In genomic region chr14:26662016-26662415, GRCm38 (mm10) we compare ENCODE assay signal across 20 mouse cellular contexts. TPM values are rescaled to one million over a fixed set of nuclear protein-coding genes. Genes with fewer than 3 reads are reported as not detected.
DNase-seq lines count a peak whose midpoint lies in the region; ATAC-seq and TF ChIP-seq lines count a peak whose summit lies in the region.
"Had no signal": no experiment of that assay in that cellular context is flagged by ENCODE, and none has a peak within 500 bp of the region (broad histone marks: within the 10 kb centered on the region; RNA-seq: fewer than 3 reads in every experiment).

No protein-coding gene starts in this region.

- no peaks in the 10 kb centered on the region for H3K9me3 ChIP-seq in liver, embryonic 12.5 days (replicated peaks)
- no peaks in the 10 kb centered on the region for H3K9me3 ChIP-seq in liver, postnatal 0 days (ENCODE audit: low read length)
- no peaks in the 10 kb centered on the region for H3K9me3 ChIP-seq in intestine, embryonic 16.5 days (ENCODE audit: control insufficient read depth, low read length)
- H3K9me3 ChIP-seq in liver, embryonic 15.5 days (replicated peaks), result no peaks in the 10 kb centered on the region
- H3K9me3 ChIP-seq: embryonic facial prominence, embryonic 10.5 days; forebrain, embryonic 13.5 days; heart, embryonic 10.5 days; heart, embryonic 15.5 days; hindbrain, embryonic 10.5 days had no signal

- H3K4me3 ChIP-seq in liver, embryonic 12.5 days, result no peak overlapping the region
- H3K4me3 ChIP-seq in liver, postnatal 0 days (ENCODE audit: low read depth, low read length), result no peak overlapping the region
- H3K4me3 ChIP-seq in intestine, embryonic 16.5 days (ENCODE audit: low read length), result no peak overlapping the region
- H3K4me3 ChIP-seq in liver, embryonic 15.5 days (replicated peaks), result no peak overlapping the region
- H3K4me3 ChIP-seq: embryonic facial prominence, embryonic 10.5 days; forebrain, embryonic 13.5 days; gastrocnemius, adult 2 months; heart, embryonic 10.5 days; heart, embryonic 15.5 days; hindbrain, embryonic 10.5 days had no signal

- no peak for ATAC-seq in liver, embryonic 12.5 days
- no peak for ATAC-seq in liver, postnatal 0 days
- peak; percentile 80 for ATAC-seq in intestine, embryonic 16.5 days
- no peak for ATAC-seq in liver, embryonic 15.5 days (ENCODE audit: insufficient read depth)
- no peak for ATAC-seq in megakaryocyte-erythroid progenitor cell, adult 5-6 weeks (replicated peaks; ENCODE audit: low FRiP score, low TSS enrichment, poor library complexity, severe bottlenecking)
- ATAC-seq: forebrain, embryonic 13.5 days; forebrain, postnatal 0 days had no signal

- no peak for DNase-seq in liver, postnatal 0 days
- no peak for DNase-seq in thymus, postnatal 10 days (ENCODE audit: low spot score in 2 of 2)
- DNase-seq: adrenal gland, adult 2 months; adrenal gland, postnatal 36 days; cerebellum, adult 2 months; cerebellum, postnatal 10 days; forebrain, postnatal 0 days; gastrocnemius, adult 2 months; gastrocnemius, postnatal 36 days; heart, adult 18-20 months had no signal

- peaks cover 71% of the 10 kb centered on the region for H3K36me3 ChIP-seq in liver, embryonic 12.5 days
- H3K36me3 ChIP-seq in liver, postnatal 0 days (replicated peaks; ENCODE audit: insufficient read depth, low read length), result peaks cover 38% of the 10 kb centered on the region
- peaks cover 2% of the 10 kb centered on the region; the same call in 1 of the 2 replicates for H3K36me3 ChIP-seq in intestine, embryonic 16.5 days (ENCODE audit: control insufficient read depth, insufficient read depth, low read length)
- H3K36me3 ChIP-seq in liver, embryonic 15.5 days (replicated peaks), result peaks cover 56% of the 10 kb centered on the region

- WGBS in liver, embryonic 12.5 days (ENCODE audit: insufficient replicate concordance), result 79% methylated on average over 3 of the region's 3 CpGs
- 64% methylated on average over 3 of the region's 3 CpGs for WGBS in liver, postnatal 0 days (ENCODE audit: insufficient replicate concordance)
- 52% methylated on average over 3 of the region's 3 CpGs for WGBS in intestine, embryonic 16.5 days
- 76% methylated on average over 3 of the region's 3 CpGs for WGBS in liver, embryonic 15.5 days (ENCODE audit: insufficient replicate concordance)

- H3K4me2 ChIP-seq in liver, embryonic 12.5 days, result no peak overlapping the region
- H3K4me2 ChIP-seq in liver, postnatal 0 days (ENCODE audit: low read depth, low read length), result no peak overlapping the region
- no peak overlapping the region for H3K4me2 ChIP-seq in intestine, embryonic 16.5 days (ENCODE audit: low read depth, low read length)
- no peak overlapping the region for H3K4me2 ChIP-seq in liver, embryonic 15.5 days
- H3K4me2 ChIP-seq: forebrain, embryonic 13.5 days; heart, embryonic 15.5 days; hindbrain, embryonic 14.5 days had no signal

- no peaks in the 10 kb centered on the region for H3K27me3 ChIP-seq in liver, embryonic 12.5 days (replicated peaks)
- H3K27me3 ChIP-seq in liver, postnatal 0 days (ENCODE audit: insufficient read depth, low read length), result no peaks in the 10 kb centered on the region
- no peaks in the 10 kb centered on the region for H3K27me3 ChIP-seq in intestine, embryonic 16.5 days (replicated peaks; ENCODE audit: control insufficient read depth, insufficient read depth, low read length)
- no peaks in the 10 kb centered on the region for H3K27me3 ChIP-seq in liver, embryonic 15.5 days
- H3K27me3 ChIP-seq: forebrain, embryonic 13.5 days; heart, embryonic 15.5 days had no signal

- peaks cover 25% of the 10 kb centered on the region for H3K4me1 ChIP-seq in liver, embryonic 12.5 days
- H3K4me1 ChIP-seq in liver, postnatal 0 days (ENCODE audit: insufficient read depth), result peaks cover 7% of the 10 kb centered on the region; the same call in 1 of the 2 replicates
- peaks cover 7% of the 10 kb centered on the region for H3K4me1 ChIP-seq in intestine, embryonic 16.5 days (ENCODE audit: control insufficient read depth, insufficient read depth, low read length)
- peaks cover 15% of the 10 kb centered on the region for H3K4me1 ChIP-seq in liver, embryonic 15.5 days (replicated peaks)

- TF ChIP-seq CTCF in liver, postnatal 0 days (IDR thresholded peaks at IDR 0.05; ENCODE audit: low read depth), result no peak

- H3K9ac ChIP-seq in liver, embryonic 12.5 days, result no peak overlapping the region
- no peak overlapping the region for H3K9ac ChIP-seq in liver, postnatal 0 days (replicated peaks)
- H3K9ac ChIP-seq in intestine, embryonic 16.5 days (ENCODE audit: low read depth, low read length), result no peak overlapping the region
- H3K9ac ChIP-seq in liver, embryonic 15.5 days, result no peak overlapping the region
- H3K9ac ChIP-seq: forebrain, embryonic 13.5 days; forebrain, postnatal 0 days; heart, embryonic 15.5 days; hindbrain, embryonic 14.5 days had no signal

- peak overlapping the region; percentile 45; the same call in 1 of the 2 replicates for H3K27ac ChIP-seq in liver, embryonic 12.5 days
- H3K27ac ChIP-seq in liver, postnatal 0 days (ENCODE audit: low read depth), result no peak overlapping the region
- peak overlapping the region; percentile 19 for H3K27ac ChIP-seq in intestine, embryonic 16.5 days (ENCODE audit: low read length)
- H3K27ac ChIP-seq in liver, embryonic 15.5 days (replicated peaks), result 0 out of 2 replicates have a peak overlapping the region, but pooled peaks have one; percentile 19
- H3K27ac ChIP-seq: embryonic facial prominence, embryonic 10.5 days; forebrain, embryonic 13.5 days; gastrocnemius, adult 2 months; heart, embryonic 10.5 days; heart, embryonic 15.5 days; hindbrain, embryonic 10.5 days; hindbrain, embryonic 14.5 days had no signal

- no peak for TF ChIP-seq EP300 in liver, postnatal 0 days (IDR thresholded peaks at IDR 0.05; ENCODE audit: low read depth)

RNA-seq across cellular contexts. Expression of gene Pde12, which starts 7.7 kb away (rescaled TPM):
- polyA plus RNA-seq in liver, embryonic 12.5 days (2016; fragmentation: Nextera tagmentation; extraction: Ambion mirVana), result 11.1 and 11.3 TPM in 2 replicates
- polyA plus RNA-seq in liver, postnatal 0 days (2015; fragmentation: Nextera tagmentation; extraction: Ambion mirVana), result 3.9 and 4.3 TPM in 2 replicates
- 8.9 and 9.8 TPM in 2 replicates for polyA plus RNA-seq in intestine, embryonic 16.5 days (2015; fragmentation: Nextera tagmentation; extraction: Ambion mirVana)
- 6.0 and 6.2 TPM in 2 replicates for polyA plus RNA-seq in liver, embryonic 15.5 days (2015; fragmentation: Nextera tagmentation; extraction: Ambion mirVana)
- total RNA-seq in megakaryocyte-erythroid progenitor cell, adult 5-6 weeks (2014; fragmentation: Nextera tagmentation), result 12.0 and 12.4 TPM in 2 replicates
- total RNA-seq in megakaryocyte-erythroid progenitor cell, adult 5-6 weeks (2017), result 18.6 and 20.5 TPM in 2 replicates

RNA-seq across cellular contexts. Expression of gene Arf4, which starts 24.1 kb away (rescaled TPM):
- 203 and 206 TPM in 2 replicates for polyA plus RNA-seq in liver, embryonic 12.5 days (2016; fragmentation: Nextera tagmentation; extraction: Ambion mirVana)
- 196 and 201 TPM in 2 replicates for polyA plus RNA-seq in liver, postnatal 0 days (2015; fragmentation: Nextera tagmentation; extraction: Ambion mirVana)
- 615 and 619 TPM in 2 replicates for polyA plus RNA-seq in intestine, embryonic 16.5 days (2015; fragmentation: Nextera tagmentation; extraction: Ambion mirVana)
- polyA plus RNA-seq in liver, embryonic 15.5 days (2015; fragmentation: Nextera tagmentation; extraction: Ambion mirVana), result 154 and 158 TPM in 2 replicates
- total RNA-seq in megakaryocyte-erythroid progenitor cell, adult 5-6 weeks (2014; fragmentation: Nextera tagmentation), result 122 TPM in 2 replicates
- total RNA-seq in megakaryocyte-erythroid progenitor cell, adult 5-6 weeks (2017), result 69.3 and 73.4 TPM in 2 replicates

RNA-seq across cellular contexts. Expression of gene Dnah12, which starts 31.1 kb away (rescaled TPM):
- polyA plus RNA-seq in liver, embryonic 12.5 days (2016; fragmentation: Nextera tagmentation; extraction: Ambion mirVana), result 0.05 and 0.06 TPM in 2 replicates
- 0.02 and 0.04 TPM in 2 replicates for polyA plus RNA-seq in liver, postnatal 0 days (2015; fragmentation: Nextera tagmentation; extraction: Ambion mirVana)
- 0.06 and 0.07 TPM in 2 replicates for polyA plus RNA-seq in intestine, embryonic 16.5 days (2015; fragmentation: Nextera tagmentation; extraction: Ambion mirVana)
- 0.02 TPM in 2 replicates for polyA plus RNA-seq in liver, embryonic 15.5 days (2015; fragmentation: Nextera tagmentation; extraction: Ambion mirVana)
- 2.7 and 3.5 TPM in 2 replicates for total RNA-seq in megakaryocyte-erythroid progenitor cell, adult 5-6 weeks (2014; fragmentation: Nextera tagmentation)
- total RNA-seq in megakaryocyte-erythroid progenitor cell, adult 5-6 weeks (2017), result 3.8 and 5.7 TPM in 2 replicates
- total RNA-seq: gastrocnemius, adult 2 months; gastrocnemius, postnatal 36 days had no signal
- polyA plus RNA-seq: adrenal gland, adult 2 months; embryonic facial prominence, embryonic 10.5 days had no signal
